Mouse (Mus musculus) Patski (cell line): ENCODE results near the gene Glb1l3. TPM values are rescaled to one million over a fixed set of nuclear protein-coding genes. Genes with fewer than 3 reads are reported as not detected.
"Not testable (repeated sequence)": the region's sequence is repeated elsewhere in the genome, so short reads cannot be mapped to it uniquely, and the experiment has no call there.

ENCODE experiments used
- ATAC-seq: fragments of 100-300 bp; one replicate; pipeline ENCODE4 v1.8.0; 2021
- CTCF ChIA-PET: fragments of 350-600 bp; sonication (Branson Sonifier 250); formaldehyde crosslinking; loops from one replicate; lab custom pipeline; 2022; ENCODE audit warnings: inconsistent platforms; lab: Charles Lee
- POLR2A ChIA-PET: fragments of 350-600 bp; sonication (Branson Sonifier 250); formaldehyde crosslinking; loops from one replicate; lab custom pipeline; 2022; ENCODE audit warnings: antibody characterized with exemption, inconsistent platforms; lab: Charles Lee
- DNase-seq: peaks from one replicate; pipeline ENCODE4 v3.0.0-alpha.2; 2011; ENCODE audit warnings: low read depth, low spot score
- H3K27me3 ChIP-seq: fragments of 371-371 bp; one replicate; pipeline ENCODE4 v1.5.1; 2021
- CTCF ChIP-seq: fragments of 100-300 bp; IDR thresholded peaks from one replicate; pipeline ENCODE4 v1.5.1; 2021
- in situ Hi-C: fragments of 300-500 bp; cut with MboI; formaldehyde crosslinking; loops from 3 replicates; pipeline ENCODE4 v1.11.1; 2018; ENCODE audit warnings: low pct_unique_long_range_greater_than_20kb, mixed read lengths
- polyA plus RNA-seq: library from polyadenylated mRNA; unstranded; gene quantifications from one replicate; pipeline ENCODE4 v1.2.3, GENCODE M21; 2021

Glb1l3 gene
- not detected for polyA plus RNA-seq

- H3K27me3 ChIP-seq = peaks cover 32% of the 10 kb centered on the region
- DNase-seq (no peak), ATAC-seq (no peak)
- TF ChIP-seq CTCF = no peak
- ChIA-PET POLR2A (no interaction called here), CTCF (no interaction called here)
- in situ Hi-C loops = no loop called here
Measured at GRCm38 (mm10) chr9:26860751-26861150, at the start of gene Glb1l3. Glb1l3 (minus strand) TSS chr9:26860890.

GRCm38 (mm10) chr9:26869856-26870255, 9.2 kb upstream of the Glb1l3 start:
- in situ Hi-C loops, ATAC-seq, POLR2A ChIA-PET, H3K27me3 ChIP-seq, CTCF ChIA-PET, DNase-seq: not testable (repeated sequence)

- in situ Hi-C loops = no loop called here
- ATAC-seq (no peak), DNase-seq (no peak)
- TF ChIP-seq CTCF = no peak
- POLR2A ChIA-PET = no interaction called here
- CTCF ChIA-PET = no interaction called here
- H3K27me3 ChIP-seq = peaks cover 5% of the 10 kb centered on the region
Measured at GRCm38 (mm10) chr9:26831089-26831488, 29.6 kb downstream of the Glb1l3 start.

- ChIA-PET CTCF (no interaction called here), POLR2A (no interaction called here)
- TF ChIP-seq CTCF = no peak
- peaks cover 11% of the 10 kb centered on the region for H3K27me3 ChIP-seq
- ATAC-seq (no peak), DNase-seq (no peak)
- in situ Hi-C loops = no loop called here
Measured at GRCm38 (mm10) chr9:26819942-26820341, 40.7 kb downstream of the Glb1l3 start.

GRCm38 (mm10) chr9:26808735-26809134, 52.0 kb downstream of the Glb1l3 start:
- H3K27me3 ChIP-seq = peaks cover 4% of the 10 kb centered on the region
- TF ChIP-seq CTCF = no peak
- CTCF ChIA-PET = no interaction called here
- ATAC-seq = no peak
- no peak for DNase-seq
- in situ Hi-C loops = no loop called here
- POLR2A ChIA-PET = no interaction called here

- ChIA-PET POLR2A (no interaction called here), CTCF (no interaction called here)
- DNase-seq = no peak
- ATAC-seq = peak; percentile 21
- no peak for TF ChIP-seq CTCF
- in situ Hi-C loops = no loop called here
- peaks cover 10% of the 10 kb centered on the region for H3K27me3 ChIP-seq
Measured at GRCm38 (mm10) chr9:26805935-26806666, 54.6 kb downstream of the Glb1l3 start, which contains the start of gene Glb1l2. Glb1l2 (minus strand) TSS chr9:26806468.

GRCm38 (mm10) chr9:26804321-26804720, 56.4 kb downstream of the Glb1l3 start:
- TF ChIP-seq CTCF = no peak
- DNase-seq (no peak), ATAC-seq (no peak)
- CTCF ChIA-PET = no interaction called here
- H3K27me3 ChIP-seq = peaks cover 10% of the 10 kb centered on the region
- in situ Hi-C loops = no loop called here
- POLR2A ChIA-PET = no interaction called here

- ChIA-PET POLR2A (no interaction called here), CTCF (no interaction called here)
- TF ChIP-seq CTCF = no peak
- DNase-seq (no peak), ATAC-seq (no peak)
- in situ Hi-C loops = no loop called here
- peaks cover 10% of the 10 kb centered on the region for H3K27me3 ChIP-seq
Measured at GRCm38 (mm10) chr9:26800357-26800756, 60.3 kb downstream of the Glb1l3 start.

- no peak for TF ChIP-seq CTCF
- in situ Hi-C loops = no loop called here
- CTCF ChIA-PET = no interaction called here
- ATAC-seq (no peak), DNase-seq (no peak)
- POLR2A ChIA-PET = no interaction called here
- H3K27me3 ChIP-seq = peaks cover 14% of the 10 kb centered on the region
Measured at GRCm38 (mm10) chr9:26798731-26799130, 62.0 kb downstream of the Glb1l3 start.

- CTCF ChIA-PET = no interaction called here
- no peak for TF ChIP-seq CTCF
- in situ Hi-C loops = no loop called here
- H3K27me3 ChIP-seq = peaks cover 14% of the 10 kb centered on the region
- POLR2A ChIA-PET = no interaction called here
- ATAC-seq (no peak), DNase-seq (no peak)
Measured at GRCm38 (mm10) chr9:26798205-26798604, 62.5 kb downstream of the Glb1l3 start.

- ATAC-seq (no peak), DNase-seq (no peak)
- POLR2A ChIA-PET = no interaction called here
- CTCF ChIA-PET = no interaction called here
- TF ChIP-seq CTCF = no peak
- peaks cover 9% of the 10 kb centered on the region for H3K27me3 ChIP-seq
- in situ Hi-C loops = no loop called here
Measured at GRCm38 (mm10) chr9:26792829-26793228, 67.9 kb downstream of the Glb1l3 start.

GRCm38 (mm10) chr9:26783414-26783975, 77.2 kb downstream of the Glb1l3 start:
- ChIA-PET POLR2A (no interaction called here), CTCF (no interaction called here)
- in situ Hi-C loops = no loop called here
- H3K27me3 ChIP-seq = peaks cover 3% of the 10 kb centered on the region
- ATAC-seq = no peak
- DNase-seq = no peak
- TF ChIP-seq CTCF = no peak
